Mouse (Mus musculus) limb, embryonic 15.5 days (tissue): ENCODE results near the gene Slx4. TPM values are rescaled to one million over a fixed set of nuclear protein-coding genes. Genes with fewer than 3 reads are reported as not detected.
"Not testable (repeated sequence)": the region's sequence is repeated elsewhere in the genome, so short reads cannot be mapped to it uniquely, and the experiment has no call there.

Source experiments
- ATAC-seq: fragments of 200-750 bp; cut with Nextera tagmentation; 2 replicates; pipeline ENCODE4 v1.8.0; 2017; ENCODE audit warnings: low read depth, moderate TSS enrichment; ENCODE audit not compliant: insufficient number of reproducible peaks, low FRiP score, low TSS enrichment
- H3K27ac ChIP-seq: fragments of 300-500 bp; sonication (generic); 2 replicates; pipeline ENCODE4 v1.5.1; 2015; ENCODE audit warnings: moderate library complexity, mild to moderate bottlenecking, inconsistent platforms
- H3K27me3 ChIP-seq: fragments of 300-500 bp; sonication (generic); 2 replicates; pipeline ENCODE4 v1.6.1; 2015; ENCODE audit warnings: inconsistent platforms
- H3K36me3 ChIP-seq: fragments of 300-500 bp; sonication (generic); 2 replicates; pipeline ENCODE4 v1.6.1; 2015; ENCODE audit warnings: inconsistent platforms
- H3K4me1 ChIP-seq: fragments of 300-500 bp; sonication (generic); 2 replicates; pipeline ENCODE4 v1.6.1; 2015; ENCODE audit warnings: inconsistent platforms
- H3K4me2 ChIP-seq: fragments of 300-500 bp; sonication (generic); 2 replicates; pipeline ENCODE4 v1.6.1; 2015; ENCODE audit warnings: mild to moderate bottlenecking, inconsistent platforms
- H3K4me3 ChIP-seq: fragments of 300-500 bp; sonication (generic); 2 replicates; pipeline ENCODE4 v1.5.1; 2015; ENCODE audit warnings: mild to moderate bottlenecking, inconsistent platforms
- H3K9ac ChIP-seq: fragments of 300-500 bp; sonication (generic); 2 replicates; pipeline ENCODE4 v1.6.1; 2015; ENCODE audit warnings: inconsistent platforms
- H3K9me3 ChIP-seq: fragments of 300-500 bp; sonication (generic); 2 replicates; pipeline ENCODE4 v1.6.1; 2016; ENCODE audit warnings: inconsistent platforms
- WGBS: fragments of 180-500 bp; shearing (Covaris S2); methylation state at CpG from one replicate; pipeline ENCODE4 v1.1.7; 2015; 5-methylcytosine and 5-hydroxymethylcytosine counted together
- polyA plus RNA-seq: library from polyadenylated mRNA; unstranded; fragments of >200 nt; fragmentation: Nextera tagmentation; extraction: Ambion mirVana; gene quantifications from 2 replicates; pipeline ENCODE4 v1.2.1, GENCODE M21; 2015

The Slx4 gene
- polyA plus RNA-seq, 1 experiment from 2014 or later = 16.6 TPM

- Histone ChIP-seq H3K36me3 (peaks cover 4% of the 10 kb centered on the region; the same call in 1 of the 2 replicates), H3K9me3 (no peaks in the 10 kb centered on the region), H3K4me3 (no peak overlapping the region), H3K4me2 (no peak overlapping the region), H3K4me1 (no peaks in the 10 kb centered on the region), H3K27ac (no peak overlapping the region), H3K9ac (no peak overlapping the region), H3K27me3 (no peaks in the 10 kb centered on the region)
- WGBS = 43% methylated on average over 4 of the region's 6 CpGs
- ATAC-seq = no peak
Observed at GRCm38 (mm10) chr16:4031441-4032274, 28.1 kb upstream of the Slx4 start.

GRCm38 (mm10) chr16:4030501-4030900 is 26.9 kb upstream of the Slx4 start:
- WGBS = 95% methylated on average over 10 of the region's 10 CpGs
- Histone ChIP-seq H3K4me3 (no peak overlapping the region), H3K4me1 (no peaks in the 10 kb centered on the region), H3K27me3 (no peaks in the 10 kb centered on the region), H3K4me2 (no peak overlapping the region), H3K36me3 (no peaks in the 10 kb centered on the region), H3K9me3 (no peaks in the 10 kb centered on the region), H3K9ac (no peak overlapping the region), H3K27ac (no peak overlapping the region)
- no peak for ATAC-seq

GRCm38 (mm10) chr16:4029371-4029841 is 25.8 kb upstream of the Slx4 start:
- Histone ChIP-seq H3K36me3 (no peaks in the 10 kb centered on the region), H3K27me3 (no peaks in the 10 kb centered on the region), H3K9ac (no peak overlapping the region), H3K4me1 (no peaks in the 10 kb centered on the region), H3K9me3 (no peaks in the 10 kb centered on the region), H3K27ac (no peak overlapping the region), H3K4me2 (no peak overlapping the region), H3K4me3 (no peak overlapping the region)
- no peak for ATAC-seq
- WGBS = 80% methylated on average over 5 of the region's 5 CpGs

GRCm38 (mm10) chr16:4027211-4027610 is 23.6 kb upstream of the Slx4 start:
- Histone ChIP-seq H3K27ac (no peak overlapping the region), H3K4me2 (no peak overlapping the region), H3K4me3 (no peak overlapping the region), H3K4me1 (no peaks in the 10 kb centered on the region), H3K27me3 (no peaks in the 10 kb centered on the region), H3K9me3 (no peaks in the 10 kb centered on the region), H3K36me3 (no peaks in the 10 kb centered on the region), H3K9ac (no peak overlapping the region)
- WGBS = 77% methylated on average over 3 of the region's 3 CpGs
- ATAC-seq = no peak

GRCm38 (mm10) chr16:4026672-4027071 is 23.1 kb upstream of the Slx4 start:
- Histone ChIP-seq H3K36me3 (no peaks in the 10 kb centered on the region), H3K27ac (no peak overlapping the region), H3K9me3 (no peaks in the 10 kb centered on the region), H3K4me2 (no peak overlapping the region), H3K27me3 (no peaks in the 10 kb centered on the region), H3K4me3 (no peak overlapping the region), H3K9ac (no peak overlapping the region), H3K4me1 (no peaks in the 10 kb centered on the region)
- 47% methylated on average over 1 of the region's 1 CpGs for WGBS
- no peak for ATAC-seq

- no peak for ATAC-seq
- Histone ChIP-seq H3K4me2 (no peak overlapping the region), H3K36me3 (no peaks in the 10 kb centered on the region), H3K4me3 (no peak overlapping the region), H3K9me3 (no peaks in the 10 kb centered on the region), H3K4me1 (no peaks in the 10 kb centered on the region), H3K27me3 (no peaks in the 10 kb centered on the region), H3K27ac (no peak overlapping the region), H3K9ac (no peak overlapping the region)
- 73% methylated on average over 4 of the region's 4 CpGs for WGBS
Observed at GRCm38 (mm10) chr16:4022719-4023118, 19.1 kb upstream of the Slx4 start.

GRCm38 (mm10) chr16:4021241-4021640 is 17.7 kb upstream of the Slx4 start:
- 77% methylated on average over 1 of the region's 1 CpGs for WGBS
- H3K9me3 ChIP-seq = no peaks in the 10 kb centered on the region
- H3K4me3 ChIP-seq = no peak overlapping the region
- H3K27me3 ChIP-seq = no peaks in the 10 kb centered on the region
- H3K36me3 ChIP-seq = no peaks in the 10 kb centered on the region
- no peaks in the 10 kb centered on the region for H3K4me1 ChIP-seq
- H3K4me2 ChIP-seq = no peak overlapping the region
- H3K9ac ChIP-seq = no peak overlapping the region
- ATAC-seq = no peak
- no peak overlapping the region for H3K27ac ChIP-seq

GRCm38 (mm10) chr16:4017466-4017865 is 13.9 kb upstream of the Slx4 start:
- H3K9me3 ChIP-seq, H3K4me1 ChIP-seq, H3K4me2 ChIP-seq, H3K27me3 ChIP-seq, H3K4me3 ChIP-seq, ATAC-seq, H3K36me3 ChIP-seq, H3K9ac ChIP-seq, H3K27ac ChIP-seq: not testable (repeated sequence)
- WGBS = 63% methylated on average over 6 of the region's 6 CpGs

GRCm38 (mm10) chr16:4016786-4017185 is 13.2 kb upstream of the Slx4 start:
- H3K9me3 ChIP-seq, H3K27ac ChIP-seq, H3K27me3 ChIP-seq, H3K4me2 ChIP-seq, H3K4me1 ChIP-seq, H3K4me3 ChIP-seq, H3K9ac ChIP-seq, ATAC-seq, H3K36me3 ChIP-seq: not testable (repeated sequence)
- 76% methylated on average over 17 of the region's 17 CpGs for WGBS

- 85% methylated on average over 5 of the region's 5 CpGs for WGBS
- Histone ChIP-seq H3K27ac (no peak overlapping the region), H3K27me3 (no peaks in the 10 kb centered on the region), H3K36me3 (no peaks in the 10 kb centered on the region), H3K4me3 (no peak overlapping the region), H3K9me3 (no peaks in the 10 kb centered on the region), H3K9ac (no peak overlapping the region), H3K4me2 (no peak overlapping the region), H3K4me1 (no peaks in the 10 kb centered on the region)
- no peak for ATAC-seq
Observed at GRCm38 (mm10) chr16:4014040-4014668, 10.6 kb upstream of the Slx4 start.

GRCm38 (mm10) chr16:4012882-4013570 is 9.5 kb upstream of the Slx4 start:
- 77% methylated on average over 4 of the region's 4 CpGs for WGBS
- no peak overlapping the region for H3K27ac ChIP-seq
- H3K9ac ChIP-seq = no peak overlapping the region
- H3K4me2 ChIP-seq = no peak overlapping the region
- H3K9me3 ChIP-seq = no peaks in the 10 kb centered on the region
- H3K4me3 ChIP-seq = no peak overlapping the region
- no peaks in the 10 kb centered on the region for H3K4me1 ChIP-seq
- no peaks in the 10 kb centered on the region for H3K36me3 ChIP-seq
- ATAC-seq = no peak
- H3K27me3 ChIP-seq = no peaks in the 10 kb centered on the region

- 87% methylated on average over 4 of the region's 4 CpGs for WGBS
- Histone ChIP-seq H3K9ac (no peak overlapping the region), H3K4me2 (no peak overlapping the region), H3K4me3 (no peak overlapping the region), H3K27me3 (no peaks in the 10 kb centered on the region), H3K9me3 (no peaks in the 10 kb centered on the region), H3K4me1 (no peaks in the 10 kb centered on the region), H3K36me3 (peaks cover 95% of the 10 kb centered on the region), H3K27ac (no peak overlapping the region)
- ATAC-seq = no peak
Observed at GRCm38 (mm10) chr16:3988410-3988809, 15.2 kb downstream of the Slx4 start.
